Mouse (Mus musculus): ENCODE data around the gene Rnf24. TPM values are rescaled to one million over a fixed set of nuclear protein-coding genes. Genes with fewer than 3 reads are reported as not detected.

Gene Rnf24
- total RNA-seq, 1 experiment from 2014 or later: 6.3 TPM

GRCm38 (mm10) chr2:131290669-131291068 is 62.0 kb downstream of the Rnf24 start:
- no peak for ATAC-seq (ENCODE audit: extremely low read depth, insufficient number of reproducible peaks, low FRiP score, poor library complexity, severe bottlenecking)

GRCm38 (mm10) chr2:131286276-131286675 is 66.4 kb downstream of the Rnf24 start:
- ATAC-seq (ENCODE audit: extremely low read depth, insufficient number of reproducible peaks, low FRiP score, poor library complexity, severe bottlenecking): no peak

GRCm38 (mm10) chr2:131281596-131281995 is 71.1 kb downstream of the Rnf24 start:
- no peak for ATAC-seq (ENCODE audit: extremely low read depth, insufficient number of reproducible peaks, low FRiP score, poor library complexity, severe bottlenecking)

- no peak for ATAC-seq (ENCODE audit: extremely low read depth, insufficient number of reproducible peaks, low FRiP score, poor library complexity, severe bottlenecking)
Measured at GRCm38 (mm10) chr2:131276722-131277121, 76.0 kb downstream of the Rnf24 start.

GRCm38 (mm10) chr2:131275493-131275892 is 77.2 kb downstream of the Rnf24 start:
- no peak for ATAC-seq (ENCODE audit: extremely low read depth, insufficient number of reproducible peaks, low FRiP score, poor library complexity, severe bottlenecking)

- no peak for ATAC-seq (ENCODE audit: extremely low read depth, insufficient number of reproducible peaks, low FRiP score, poor library complexity, severe bottlenecking)
Measured at GRCm38 (mm10) chr2:131265056-131265455, 87.6 kb downstream of the Rnf24 start.

- ATAC-seq (ENCODE audit: extremely low read depth, insufficient number of reproducible peaks, low FRiP score, poor library complexity, severe bottlenecking): no peak
Measured at GRCm38 (mm10) chr2:131264027-131264426, 88.7 kb downstream of the Rnf24 start.

GRCm38 (mm10) chr2:131262680-131263670 is 89.7 kb downstream of the Rnf24 start:
- peak; percentile 23 for ATAC-seq (ENCODE audit: extremely low read depth, insufficient number of reproducible peaks, low FRiP score, poor library complexity, severe bottlenecking)

- ATAC-seq (ENCODE audit: extremely low read depth, insufficient number of reproducible peaks, low FRiP score, poor library complexity, severe bottlenecking): peak; percentile 98
Measured at GRCm38 (mm10) chr2:131262213-131262672, 90.4 kb downstream of the Rnf24 start, which contains the start of gene Pank2. TSS of gene Pank2 (plus strand) at chr2:131262495.

- ATAC-seq (ENCODE audit: extremely low read depth, insufficient number of reproducible peaks, low FRiP score, poor library complexity, severe bottlenecking): peak; percentile 11; the same call in 1 of the 2 replicates
Measured at GRCm38 (mm10) chr2:131261481-131262212, 91.0 kb downstream of the Rnf24 start.

- no peak for ATAC-seq (ENCODE audit: extremely low read depth, insufficient number of reproducible peaks, low FRiP score, poor library complexity, severe bottlenecking)
Measured at GRCm38 (mm10) chr2:131260544-131261307, 92.0 kb downstream of the Rnf24 start.

- ATAC-seq (ENCODE audit: extremely low read depth, insufficient number of reproducible peaks, low FRiP score, poor library complexity, severe bottlenecking): no peak
Measured at GRCm38 (mm10) chr2:131258693-131259092, 94.0 kb downstream of the Rnf24 start.

GRCm38 (mm10) chr2:131255738-131256137 is 97.0 kb downstream of the Rnf24 start:
- no peak for ATAC-seq (ENCODE audit: extremely low read depth, insufficient number of reproducible peaks, low FRiP score, poor library complexity, severe bottlenecking)

GRCm38 (mm10) chr2:131254329-131254713 is 98.4 kb downstream of the Rnf24 start:
- ATAC-seq (ENCODE audit: extremely low read depth, insufficient number of reproducible peaks, low FRiP score, poor library complexity, severe bottlenecking): no peak

GRCm38 (mm10) chr2:131253681-131254328 is 98.9 kb downstream of the Rnf24 start:
- peak; percentile 98 for ATAC-seq (ENCODE audit: extremely low read depth, insufficient number of reproducible peaks, low FRiP score, poor library complexity, severe bottlenecking)
